Mouse (Mus musculus) adrenal gland, postnatal 36 days (tissue): Measurements from ENCODE around the gene Cfb. TPM values are rescaled to one million over a fixed set of nuclear protein-coding genes. Genes with fewer than 3 reads are reported as not detected.

ENCODE experiments used
- DNase-seq, 2 experiments: peaks; one replicate each; pipeline ENCODE4 v3.0.0; 2021; ENCODE audit warnings: mixed read lengths in 1 of 2
- total RNA-seq, 2 experiments: library from RNA; stranded (reverse); gene quantifications; 2 replicates each; pipeline ENCODE4 v1.2.3; 2021

Gene Cfb
- total RNA-seq, 2 experiments from 2014 or later, result 11.4 to 20.9 TPM

DNA sequence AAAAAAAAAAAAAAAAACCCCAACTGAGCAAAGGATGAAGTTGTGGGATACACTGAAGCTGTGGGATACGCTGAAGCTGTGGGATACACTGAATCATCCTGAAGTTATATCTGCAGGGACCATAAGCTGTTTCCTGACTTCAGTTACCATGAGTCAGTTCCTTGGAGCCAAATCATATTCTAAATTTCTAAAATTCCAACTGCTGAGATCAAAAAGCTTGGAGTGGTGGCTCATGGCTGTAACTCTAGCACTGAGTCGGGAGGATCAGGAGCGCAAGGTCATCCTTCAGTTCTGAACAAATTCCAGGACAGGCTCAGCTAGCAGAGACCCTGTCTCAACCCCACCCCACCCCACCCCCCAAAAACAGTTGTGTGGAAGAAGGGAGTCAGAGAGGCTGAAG lies 23.3 kb upstream of the Cfb start:
- DNase-seq, result peak in 1 of 2 experiments; percentile 22

DNA sequence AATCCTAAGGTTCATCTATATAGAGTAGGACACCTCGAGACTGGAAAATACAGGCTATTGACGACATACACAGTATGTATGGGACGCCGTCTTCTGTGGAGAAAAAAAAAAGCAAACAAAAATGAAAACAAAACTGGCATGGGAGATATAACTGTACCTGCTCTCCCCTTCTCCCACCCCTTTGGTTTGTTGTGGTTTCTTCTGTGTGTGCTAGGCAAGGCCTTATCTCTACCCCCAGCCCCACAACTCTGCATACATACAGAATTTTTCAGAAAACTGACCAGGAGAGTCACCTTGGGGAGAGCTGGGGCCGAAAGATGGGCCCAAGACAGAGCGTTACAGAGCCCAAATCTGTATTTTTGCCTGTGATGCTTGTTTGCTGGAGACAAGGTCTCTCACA lies 22.4 kb upstream of the Cfb start:
- no peak for DNase-seq

DNA sequence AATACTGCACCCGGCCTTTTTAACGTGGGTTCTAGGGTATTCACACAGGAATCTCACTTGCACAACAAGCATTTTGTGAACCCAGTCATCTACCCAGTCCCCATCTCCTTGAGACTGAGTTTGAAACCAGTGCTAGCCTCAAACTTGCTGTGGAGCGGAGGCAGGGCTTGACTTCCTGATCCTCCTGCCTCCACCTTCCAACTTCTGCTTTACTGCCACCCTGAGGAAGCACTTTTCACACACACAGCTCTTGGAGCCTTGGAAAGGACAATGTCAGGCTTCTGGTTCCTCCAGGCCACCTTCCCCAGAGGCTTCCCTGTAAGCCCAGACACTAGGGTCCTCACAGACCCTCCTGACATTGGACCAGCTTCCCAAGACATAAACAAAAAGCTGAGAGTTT lies 21.0 kb upstream of the Cfb start:
- no peak for DNase-seq

DNA sequence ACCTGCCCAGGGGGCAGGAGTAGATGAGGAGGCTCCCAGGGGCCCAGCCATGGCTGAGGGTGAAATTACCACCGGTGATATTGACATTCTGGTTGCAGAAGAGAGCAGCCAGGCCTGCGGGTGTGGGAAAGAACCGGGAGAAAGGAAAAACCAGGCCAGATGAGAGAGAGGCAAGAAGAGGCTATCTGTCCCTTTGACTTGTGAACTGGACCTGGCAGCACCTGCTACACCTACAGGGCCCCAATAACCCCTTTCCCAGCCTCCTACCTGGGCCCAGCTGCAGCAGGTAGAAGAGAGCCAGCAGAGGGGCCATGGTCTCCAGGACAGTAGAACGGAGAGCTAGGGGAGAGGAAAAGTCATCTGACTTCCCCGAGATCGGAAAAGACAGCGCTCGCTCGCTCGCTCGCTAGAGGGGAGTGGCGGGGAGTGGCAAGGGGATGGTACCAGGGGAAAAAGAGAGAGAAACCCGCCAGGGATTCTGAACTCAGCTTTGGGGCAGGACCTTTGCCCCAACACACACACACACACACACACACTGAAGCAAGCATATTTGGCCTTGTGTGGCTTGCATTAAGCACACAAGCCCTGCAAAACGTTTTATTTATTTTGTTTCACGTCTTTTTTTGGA lies 19.5 kb upstream of the Cfb start, which contains the start of gene Gm20547:
Gene Gm20547, minus strand, starts transcription at position 360 of the 628 bp plus-strand sequence.
- peak in 1 of 2 experiments; percentile 62 for DNase-seq

DNA sequence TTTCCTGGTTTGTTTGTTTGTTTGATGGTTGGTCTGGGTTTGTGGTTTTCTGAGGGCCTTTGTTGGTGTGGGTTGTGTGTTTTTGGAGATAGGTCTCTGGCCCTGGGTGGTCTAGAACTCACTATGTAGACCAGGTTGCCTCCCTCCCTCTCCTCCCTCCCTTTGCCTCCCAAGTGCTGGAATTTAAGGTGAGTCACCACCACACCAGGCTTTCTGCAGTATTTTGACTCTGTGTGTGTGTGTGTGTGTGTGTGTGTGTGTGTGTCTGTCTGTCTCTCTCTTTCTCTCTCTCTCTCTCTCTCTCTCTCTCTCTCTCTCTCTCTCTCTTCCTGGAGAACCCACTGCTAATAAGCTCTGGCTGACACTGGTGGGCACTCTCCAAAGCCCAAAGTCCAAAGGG lies 18.8 kb upstream of the Cfb start:
- peak in 1 of 2 experiments; percentile 52 for DNase-seq

DNA sequence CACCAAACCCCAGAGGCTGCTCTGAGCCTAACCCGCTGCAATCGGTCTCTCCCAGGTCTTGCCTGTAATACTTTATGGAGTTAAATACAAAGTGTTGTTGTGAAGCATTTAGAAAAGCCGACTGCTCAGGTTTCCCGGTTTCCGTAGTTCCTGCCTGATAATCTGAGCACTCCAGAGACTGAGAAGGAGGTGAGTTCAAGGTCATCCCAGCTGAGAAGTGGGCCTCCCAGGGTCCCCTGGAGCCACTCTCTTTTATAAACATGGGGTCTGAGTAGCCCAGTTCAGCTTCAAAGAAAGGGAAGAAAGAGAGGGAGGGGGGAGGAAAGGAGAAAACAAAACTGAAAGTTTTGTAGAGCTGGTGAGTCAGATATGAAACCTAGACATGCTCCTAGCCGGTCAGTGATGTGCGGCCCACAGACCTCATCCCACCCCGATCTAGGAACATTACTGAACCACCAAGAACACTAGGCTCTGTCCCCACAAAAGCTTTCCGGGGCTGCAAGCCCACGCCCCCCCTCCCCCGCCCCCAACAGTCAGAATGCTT lies 17.1 kb upstream of the Cfb start, which contains the start of gene Zbtb12:
Gene Zbtb12, plus strand, starts transcription at position 148 of the 544 bp plus-strand sequence.
- no peak for DNase-seq

DNA sequence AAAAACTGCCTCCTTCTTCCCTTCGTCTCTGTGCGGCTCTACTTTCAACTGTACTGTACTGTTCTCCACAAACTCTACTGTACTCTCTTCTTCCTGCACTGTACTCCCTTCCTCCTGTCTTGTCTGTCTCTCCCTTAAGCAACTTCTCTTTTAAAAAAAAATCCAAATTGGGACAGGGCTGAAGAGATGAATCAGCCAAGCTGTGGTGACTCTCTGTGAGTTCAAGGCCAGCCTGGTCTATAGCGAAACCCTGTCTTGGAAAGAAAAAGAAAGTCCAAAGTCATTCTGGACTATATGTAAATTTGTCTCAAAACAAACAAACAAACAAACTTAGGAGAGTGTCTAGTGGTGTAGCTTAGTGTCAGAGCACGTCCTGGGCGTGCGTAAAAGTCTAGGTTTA lies 12.0 kb upstream of the Cfb start:
- DNase-seq, result peak; percentile 39 to 57

DNA sequence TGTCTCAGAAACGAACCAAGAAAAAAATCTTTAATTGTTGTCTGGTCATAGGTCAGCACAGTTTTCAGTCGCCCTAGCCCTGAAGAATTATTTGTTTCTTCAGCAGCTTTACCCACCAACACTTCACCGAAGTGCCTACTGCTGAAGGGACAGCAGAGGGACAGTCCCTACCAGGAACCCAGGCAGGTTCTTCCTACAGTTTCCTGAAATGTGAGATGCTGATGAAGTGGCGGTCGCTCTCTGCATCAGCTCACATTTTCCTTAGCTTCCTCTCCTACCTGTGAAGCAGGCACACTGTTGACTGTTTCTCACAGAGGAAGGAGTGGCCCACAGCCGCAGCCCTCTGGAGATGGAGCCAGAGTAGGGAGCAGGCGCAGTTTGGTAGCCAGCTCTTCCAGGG lies 3.7 kb upstream of the Cfb start:
- DNase-seq, result no peak

DNA sequence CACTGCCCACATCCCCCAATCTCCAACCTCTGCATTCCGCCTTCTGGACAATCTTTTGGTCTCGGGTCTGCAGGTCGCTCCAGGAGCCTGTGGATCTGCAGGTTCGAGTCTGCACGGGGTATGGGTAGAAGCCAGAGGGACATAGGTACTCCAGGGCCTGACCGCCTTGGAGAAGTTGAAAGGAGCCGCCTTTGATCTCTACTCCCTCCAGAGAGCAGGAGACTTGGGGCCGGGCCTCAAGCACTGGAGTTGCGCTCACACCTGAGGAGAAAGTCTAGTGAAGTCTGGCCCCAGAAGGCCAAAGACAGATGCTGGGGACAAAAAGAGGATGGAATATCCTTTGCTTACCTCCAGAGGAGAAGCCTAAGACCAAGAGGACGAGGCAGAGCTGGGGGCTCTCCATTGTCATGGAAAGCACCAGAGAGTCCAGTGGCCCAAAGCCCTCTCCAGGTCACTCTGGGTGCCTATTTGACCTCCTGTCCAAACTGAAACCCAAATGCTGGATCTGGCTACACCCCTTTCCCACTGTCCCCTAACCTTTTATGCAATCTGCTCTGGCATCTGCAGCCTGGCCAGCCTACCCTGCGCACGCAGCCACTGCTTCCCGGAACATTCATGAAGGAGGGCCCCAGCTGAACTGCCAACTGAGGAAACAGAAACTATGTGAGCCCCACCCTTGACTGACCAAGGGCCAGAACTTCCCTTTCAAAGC lies 458 bp downstream of the Cfb start:
- peak in 1 of 2 experiments; percentile 36 for DNase-seq

DNA sequence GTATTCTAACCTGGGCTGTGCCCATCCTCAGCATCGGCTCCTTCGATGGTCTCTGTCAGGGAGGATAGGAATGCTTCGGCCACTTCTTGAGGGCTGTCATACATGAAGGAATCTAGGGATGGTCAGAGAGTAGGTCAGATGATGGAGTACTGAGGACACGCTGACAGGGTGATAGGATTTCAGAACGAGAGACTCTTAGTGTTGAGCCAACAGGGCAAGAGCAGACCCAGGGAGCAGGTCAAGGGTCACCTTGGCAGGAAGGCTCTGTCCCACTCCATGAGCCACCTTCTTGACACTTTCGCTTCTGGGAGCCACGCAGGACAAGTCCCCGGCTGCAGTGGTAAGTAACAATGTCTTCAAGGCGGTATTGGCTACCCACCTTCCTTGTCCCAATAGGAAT lies 1.8 kb downstream of the Cfb start:
- no peak for DNase-seq

DNA sequence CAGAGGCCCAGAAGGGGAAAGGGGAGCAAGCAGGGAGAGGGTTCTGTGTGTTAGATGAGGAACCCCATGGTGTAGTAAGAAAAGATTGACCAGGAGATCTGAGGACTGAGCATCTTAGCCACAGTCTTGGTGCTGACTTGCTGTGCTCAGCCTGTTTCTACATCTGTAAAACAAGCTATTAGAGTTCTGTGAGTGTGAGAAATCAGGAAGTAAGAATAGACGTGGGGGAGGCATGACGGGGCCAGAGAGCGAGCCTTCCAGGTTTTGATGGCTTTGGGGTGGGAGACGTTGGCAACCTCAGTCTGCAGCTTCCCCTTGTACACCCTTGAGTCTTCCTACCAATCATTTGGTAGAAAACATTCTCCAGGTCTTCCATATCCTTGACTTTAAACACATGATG lies 3.6 kb downstream of the Cfb start:
- DNase-seq, result no peak

DNA sequence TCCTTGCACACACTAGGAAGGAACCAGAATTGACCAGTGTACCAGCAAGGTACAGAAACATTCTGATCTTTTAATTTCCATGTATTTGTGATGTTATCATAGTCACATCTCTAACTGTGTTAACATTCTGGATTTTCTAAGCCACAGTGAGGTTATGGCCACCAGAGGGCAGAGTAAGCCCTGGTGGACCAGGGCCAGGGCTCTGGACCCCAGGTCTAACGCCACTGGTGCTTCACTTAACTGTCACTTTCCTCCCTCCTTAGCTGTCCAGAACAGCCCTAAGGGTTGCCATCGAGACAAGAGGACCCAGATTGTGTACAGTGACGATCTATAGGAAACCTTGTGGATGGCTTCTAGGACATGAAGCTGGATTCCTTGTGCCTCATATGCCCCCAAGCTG lies 6.5 kb downstream of the Cfb start:
- DNase-seq, result peak; percentile 61 to 71

DNA sequence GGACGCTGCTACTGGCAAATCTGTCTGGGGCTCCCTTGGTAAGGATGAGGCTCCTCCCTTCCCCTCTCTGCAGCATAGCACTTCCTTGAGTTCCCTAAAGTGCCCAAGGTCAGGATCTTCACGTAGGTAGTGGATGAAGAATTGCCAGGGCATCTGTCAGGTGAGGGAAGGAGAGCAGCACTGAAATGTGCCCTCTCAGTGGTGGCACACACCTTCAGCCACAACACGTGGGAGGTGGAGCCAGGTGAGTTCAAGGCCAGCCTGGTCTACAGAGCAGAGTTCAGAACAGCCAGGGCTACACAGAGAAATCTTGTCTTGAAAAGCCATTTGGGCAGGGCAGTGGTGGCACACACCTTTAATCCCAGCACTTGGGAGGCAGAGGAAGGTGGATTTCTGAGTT lies 7.6 kb downstream of the Cfb start:
- DNase-seq, result no peak

DNA sequence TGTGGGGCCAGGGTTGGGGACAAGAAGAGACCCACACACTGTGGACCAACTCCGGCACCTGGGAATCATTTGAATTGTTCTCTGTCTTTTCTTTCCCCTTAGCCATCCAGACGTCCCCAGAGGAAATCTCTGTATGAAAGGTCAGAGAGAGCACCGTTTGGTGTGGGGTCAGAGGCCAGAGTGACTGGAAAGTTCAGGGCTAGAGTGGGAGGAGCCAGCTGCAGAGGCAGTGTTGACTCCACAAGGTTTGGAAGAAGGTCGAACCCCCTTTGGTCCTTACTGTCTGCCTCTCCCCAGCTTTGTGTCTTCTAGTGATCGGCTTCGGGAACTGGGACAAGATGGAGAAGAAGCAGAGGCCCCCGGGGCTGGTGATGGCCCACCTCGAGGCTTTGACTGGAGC lies 8.8 kb downstream of the Cfb start:
- DNase-seq, result no peak

DNA sequence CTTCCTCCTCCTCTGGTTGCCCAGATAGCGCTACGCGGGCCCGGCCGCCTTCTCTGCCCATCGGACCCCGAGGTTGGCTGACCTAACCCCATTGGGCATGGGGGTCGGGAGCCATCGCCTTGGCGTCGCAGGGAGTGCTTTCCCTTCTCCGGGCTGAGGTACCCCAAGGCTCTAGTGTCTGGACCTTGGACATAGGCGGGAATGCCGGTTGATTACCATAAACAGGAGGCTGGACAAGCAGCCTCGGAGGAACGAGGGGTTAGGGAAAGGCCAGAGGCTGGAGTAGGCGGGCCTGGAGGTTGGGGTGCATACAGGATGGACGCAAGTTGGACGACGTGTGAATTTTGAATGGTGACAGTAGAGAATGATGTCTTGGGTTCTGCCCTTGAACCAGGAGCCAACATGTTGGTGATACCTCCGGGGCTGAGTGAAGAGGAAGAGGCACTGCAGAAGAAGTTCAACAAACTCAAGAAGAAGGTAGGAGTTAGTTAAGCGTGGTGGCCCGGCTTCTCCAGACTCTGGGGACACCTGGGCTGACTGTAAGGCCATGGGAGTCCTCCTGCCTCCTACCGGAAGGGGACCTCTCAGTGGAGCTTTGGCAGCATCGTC lies 11.7 kb downstream of the Cfb start:
- no peak for DNase-seq

DNA sequence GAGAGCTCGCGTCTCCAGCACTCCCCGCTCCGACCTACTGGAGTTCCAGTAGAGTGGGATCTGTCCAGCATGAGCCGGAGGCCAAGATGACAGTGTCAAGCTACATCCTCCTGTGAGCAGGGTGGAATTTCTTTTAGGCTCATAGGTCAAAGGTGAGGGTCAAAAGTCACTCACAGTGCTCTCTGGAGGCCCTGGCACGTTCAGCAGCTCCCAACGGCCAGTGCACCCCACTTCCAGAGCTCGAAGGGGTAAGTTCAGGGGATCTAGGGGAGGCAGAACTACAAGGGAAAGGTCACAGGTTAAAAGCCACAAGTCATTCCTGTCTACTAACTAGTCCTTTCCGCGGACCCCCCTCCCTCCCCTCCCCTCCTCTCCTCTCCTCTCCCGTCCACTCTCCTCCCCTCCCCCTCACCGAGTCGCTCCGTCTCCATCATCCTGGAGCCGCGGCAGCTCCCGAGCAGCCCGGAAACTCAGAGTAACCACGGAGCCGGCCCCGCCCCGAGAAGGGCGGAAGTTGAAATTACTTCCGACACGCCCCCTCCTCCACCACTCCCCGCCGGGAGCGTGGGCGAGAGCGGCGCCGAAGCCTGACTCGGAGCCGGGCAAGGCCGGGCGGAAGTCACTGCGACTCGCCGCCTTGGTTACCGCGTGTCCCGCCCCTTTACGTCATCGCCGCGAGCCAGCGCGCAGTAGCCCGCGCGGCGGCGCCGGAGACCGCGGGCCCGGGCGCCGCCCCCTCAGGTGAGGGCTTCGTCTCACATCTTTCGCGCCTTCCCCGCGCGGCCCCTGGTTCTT lies 12.4 kb downstream of the Cfb start, which contains the start of the genes Skiv2l and Nelfe:
Gene Skiv2l, minus strand, starts transcription at position 489 of the 795 bp plus-strand sequence.
Gene Nelfe, plus strand, starts transcription at position 670 of the 795 bp plus-strand sequence.
- DNase-seq, result peak; percentile 99

DNA sequence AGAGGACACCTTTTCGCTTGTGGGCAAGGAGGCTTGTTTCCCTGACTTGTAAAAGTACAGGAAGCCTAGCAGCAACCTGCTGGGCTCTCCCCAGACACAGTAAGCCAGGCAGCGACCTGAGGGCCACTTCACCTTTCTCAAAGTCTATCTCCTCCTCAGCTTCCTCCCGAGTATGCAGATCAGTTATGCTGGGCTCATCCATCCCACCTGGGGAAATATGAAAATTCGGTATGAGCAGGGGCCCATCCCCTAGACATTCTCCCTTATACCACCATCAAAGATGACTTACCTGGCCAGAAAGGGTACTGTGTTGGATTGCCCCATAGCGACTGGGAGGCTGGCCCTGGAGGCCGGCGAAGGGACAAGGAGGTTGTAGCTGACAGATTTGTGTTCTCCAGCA lies 14.7 kb downstream of the Cfb start:
- DNase-seq, result no peak

DNA sequence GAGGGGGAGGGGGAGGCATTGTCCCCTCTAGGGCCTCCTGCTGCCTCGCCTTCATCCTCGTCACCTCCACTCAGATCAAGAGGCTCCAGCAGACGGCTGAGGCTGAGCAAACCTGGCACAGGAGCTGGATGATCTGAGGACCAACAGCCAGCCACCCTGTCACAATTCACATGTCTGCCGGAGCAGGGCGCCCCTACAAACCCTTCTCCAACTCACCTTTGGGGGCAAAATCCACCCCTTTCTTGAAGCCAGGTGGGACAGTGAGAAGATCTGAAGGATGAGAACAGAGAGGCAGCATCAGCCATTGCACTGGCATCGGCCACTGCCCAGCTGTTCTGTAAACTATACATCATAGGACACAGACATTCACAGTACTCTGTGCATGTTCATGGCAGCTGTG lies 15.1 kb downstream of the Cfb start:
- no peak for DNase-seq

DNA sequence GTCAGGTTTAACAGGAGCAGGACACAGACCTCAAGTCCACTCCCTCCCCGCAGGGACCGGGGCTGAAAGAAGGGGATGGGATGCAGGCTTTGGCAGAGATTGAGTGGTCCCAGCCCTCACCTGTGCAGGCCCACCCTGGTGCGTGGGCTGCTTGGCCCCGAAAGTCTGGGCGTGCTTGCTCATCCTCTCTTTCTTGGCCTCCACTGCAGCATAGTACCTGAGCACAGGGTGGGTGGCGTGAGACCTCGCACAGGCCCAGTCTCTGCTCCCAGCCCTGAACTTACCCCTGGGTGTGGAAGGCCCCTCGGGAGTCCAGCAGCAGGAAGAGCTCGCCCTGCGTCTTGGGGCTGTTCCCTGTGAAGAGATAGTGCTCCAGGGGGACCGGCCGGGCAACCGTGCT lies 17.4 kb downstream of the Cfb start:
- DNase-seq, result no peak

DNA sequence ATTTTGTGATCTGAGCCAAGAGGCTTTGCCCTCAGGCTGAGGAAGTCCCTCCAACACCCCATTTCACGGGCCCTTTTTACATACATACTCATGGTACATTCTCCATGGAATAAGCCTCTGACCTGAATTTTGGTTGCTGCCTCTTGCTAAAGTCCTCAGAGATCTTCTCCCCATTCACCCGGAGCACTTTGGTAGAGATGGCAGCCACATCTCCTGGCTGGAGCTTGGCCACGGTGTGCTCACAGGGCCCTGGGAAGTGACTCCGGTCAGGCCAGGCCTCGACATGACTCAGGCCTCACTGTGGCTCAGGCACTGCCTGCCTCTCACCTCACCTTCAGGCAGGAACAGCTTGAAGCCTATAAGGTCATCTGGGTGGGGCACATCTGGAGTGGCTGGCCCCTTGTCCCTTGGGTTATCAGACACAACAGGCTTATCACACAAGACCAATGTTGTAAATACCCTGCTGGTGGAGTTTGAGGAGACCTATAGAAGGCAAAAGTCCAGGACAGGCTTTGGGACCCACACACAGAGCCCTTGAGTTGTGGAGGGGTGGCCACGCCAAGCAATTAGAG lies 21.5 kb downstream of the Cfb start:
- DNase-seq, result no peak

DNA sequence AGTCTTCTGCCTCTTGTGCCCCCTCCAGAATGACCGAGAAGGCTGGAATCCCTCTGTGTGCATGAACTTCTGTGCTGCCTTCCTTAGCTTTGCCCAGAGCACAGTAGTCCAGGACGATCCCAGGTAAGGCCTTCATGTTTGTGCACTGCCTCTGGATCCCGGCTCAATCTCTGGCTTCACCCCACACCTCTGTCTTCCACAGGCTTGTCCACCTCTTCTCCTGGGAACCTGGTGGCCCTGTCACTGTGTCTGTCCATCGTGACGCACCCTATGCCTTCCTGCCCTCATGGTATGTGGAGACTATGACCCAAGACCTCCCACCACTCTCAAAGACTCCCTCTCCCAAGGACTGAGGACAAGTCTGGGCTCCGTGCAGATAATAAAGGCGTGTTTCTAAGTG lies 23.5 kb downstream of the Cfb start:
- DNase-seq, result no peak
